Mouse (Mus musculus) lung, postnatal 14 days (tissue): ENCODE results near the gene Clasp2.

Experiments
- DNase-seq: peaks from one replicate; pipeline ENCODE4 v3.0.0; 2021

The Clasp2 gene

GRCm38 (mm10) chr9:113935638-113936037 lies 194.4 kb downstream of the Clasp2 start:
- DNase-seq, result no peak

- no peak for DNase-seq
These were observed 198.0 kb downstream of the Clasp2 start for GRCm38 (mm10) chr9:113939063-113939850.

- DNase-seq, result no peak
These were observed 200.0 kb downstream of the Clasp2 start for GRCm38 (mm10) chr9:113941103-113941805.

GRCm38 (mm10) chr9:113943372-113943771 lies 202.1 kb downstream of the Clasp2 start:
- no peak for DNase-seq

GRCm38 (mm10) chr9:113947216-113947615 lies 205.9 kb downstream of the Clasp2 start:
- no peak for DNase-seq

GRCm38 (mm10) chr9:113957777-113958176 lies 216.5 kb downstream of the Clasp2 start:
- DNase-seq, result no peak

- no peak for DNase-seq
These were observed 222.4 kb downstream of the Clasp2 start for GRCm38 (mm10) chr9:113963718-113964117.

- no peak for DNase-seq
These were observed 223.1 kb downstream of the Clasp2 start for GRCm38 (mm10) chr9:113964415-113964814.

GRCm38 (mm10) chr9:113966838-113967237 lies 225.6 kb downstream of the Clasp2 start:
- DNase-seq, result no peak

GRCm38 (mm10) chr9:113968967-113969366 lies 227.7 kb downstream of the Clasp2 start:
- no peak for DNase-seq
